Mouse (Mus musculus): ENCODE measurements around the gene Lgals2.

The Lgals2 gene

DNA sequence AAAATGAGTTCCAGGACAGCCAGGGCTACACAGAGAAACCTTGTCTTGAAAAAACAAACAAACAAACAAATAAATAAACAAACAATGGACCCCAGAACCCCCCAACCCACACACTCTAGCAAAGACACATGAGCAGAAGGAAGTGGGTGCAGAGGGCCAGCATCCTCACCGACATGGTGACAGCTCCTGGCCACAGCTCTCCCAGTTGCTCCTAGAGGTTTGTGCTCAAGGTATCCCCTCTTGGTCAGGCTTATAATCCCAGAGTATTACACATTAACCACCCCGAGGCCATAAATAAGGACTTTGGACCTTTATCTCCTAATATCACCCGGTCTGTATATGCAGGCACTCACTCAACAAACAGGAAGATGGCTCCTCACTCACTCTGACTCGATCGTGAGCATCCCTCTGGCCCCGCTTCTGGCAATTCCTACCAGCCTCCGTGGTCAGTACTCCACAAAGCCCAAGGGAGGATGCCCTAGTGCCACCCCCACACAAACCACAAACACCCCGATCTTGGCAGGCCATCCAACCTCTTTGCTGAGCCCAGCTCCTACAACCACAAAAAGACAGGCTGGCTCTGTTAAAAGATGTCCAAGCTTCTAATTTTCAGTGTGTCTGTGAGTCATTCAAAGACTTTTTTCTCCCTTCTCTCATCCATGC is at the start of gene Lgals2:
Gene Lgals2 (minus strand): TSS at position 227 of the 663 bp plus-strand sequence.
- in situ Hi-C loops (cut with MboI, MseI), result no loop called here

DNA sequence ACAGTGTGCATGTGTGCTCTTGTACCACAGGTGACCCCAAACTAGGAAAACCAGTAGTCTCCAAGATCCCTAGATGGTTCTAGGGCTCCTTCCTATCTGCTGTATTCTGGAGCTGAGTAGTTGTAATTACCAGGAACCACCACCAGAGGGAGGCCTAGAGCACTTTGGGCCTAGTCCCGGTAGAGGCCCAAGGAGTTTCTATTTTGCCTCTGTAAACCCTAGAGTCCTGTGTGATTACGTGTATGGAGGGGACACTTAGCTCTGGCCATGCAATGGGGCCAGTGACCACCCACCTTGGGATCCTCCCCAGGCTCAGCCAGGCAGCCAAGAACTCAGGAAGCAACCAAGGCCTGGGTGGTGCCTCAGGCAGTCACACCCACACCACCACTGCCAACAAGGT is 47.9 kb upstream of the Lgals2 start:
- in situ Hi-C loops (cut with MboI, MseI), result no loop called here

- in situ Hi-C loops (cut with MboI, MseI), result no loop called here
These were observed 46.1 kb upstream of the Lgals2 start for GRCm38 (mm10) chr15:78901422-78901789.

- in situ Hi-C loops (cut with MboI, MseI), result no loop called here
These were observed 45.5 kb upstream of the Lgals2 start for GRCm38 (mm10) chr15:78900585-78901421.

DNA sequence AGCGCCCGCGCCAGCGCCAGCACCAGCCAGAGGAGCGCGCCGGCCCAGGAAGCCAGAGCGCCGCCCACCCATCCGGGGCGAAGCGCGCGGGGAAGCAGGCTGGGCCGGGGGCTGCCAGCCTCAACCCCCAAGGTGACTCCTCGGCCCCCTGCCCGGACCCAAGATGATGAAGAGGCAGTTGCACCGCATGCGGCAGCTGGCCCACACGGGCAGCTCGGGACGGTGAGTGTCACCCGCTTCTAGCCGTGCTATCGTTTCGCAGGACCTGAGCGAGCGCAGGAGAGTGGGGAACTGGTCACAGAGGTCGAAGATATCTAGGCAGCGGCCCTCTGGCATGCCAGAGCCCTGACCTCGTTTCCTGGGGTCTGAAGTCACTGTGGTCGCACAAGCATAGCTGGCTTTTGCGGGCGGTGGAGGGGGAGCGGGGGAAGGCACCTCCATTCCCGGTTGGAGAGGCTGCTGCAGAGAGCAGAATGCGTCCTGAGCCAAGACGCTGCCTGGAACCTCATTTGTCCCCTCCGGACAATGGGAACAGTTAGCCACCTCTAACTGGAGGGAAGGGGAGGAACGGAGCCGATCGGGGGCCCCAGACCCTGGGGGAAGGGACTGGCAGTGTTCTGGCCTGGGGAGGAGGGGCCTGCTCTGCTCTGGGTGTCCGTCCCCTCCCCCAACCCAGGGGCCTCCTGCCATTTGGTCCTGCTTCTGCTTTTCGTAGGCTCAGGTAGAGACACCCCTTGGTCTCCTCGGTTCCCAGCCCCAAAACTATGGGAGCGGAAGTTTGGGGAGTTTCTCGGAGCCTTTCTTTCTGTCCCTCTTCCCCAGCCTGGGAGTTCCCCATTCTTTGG is 44.6 kb upstream of the Lgals2 start, which contains the start of gene Sh3bp1:
Gene Sh3bp1 (plus strand): TSS at position 29 of the 845 bp plus-strand sequence.
- in situ Hi-C loops (cut with MboI, MseI), result loop anchor here (25.0 kb wide), 1 partner anchor 1113 kb away; no protein-coding TSS in a partner anchor

DNA sequence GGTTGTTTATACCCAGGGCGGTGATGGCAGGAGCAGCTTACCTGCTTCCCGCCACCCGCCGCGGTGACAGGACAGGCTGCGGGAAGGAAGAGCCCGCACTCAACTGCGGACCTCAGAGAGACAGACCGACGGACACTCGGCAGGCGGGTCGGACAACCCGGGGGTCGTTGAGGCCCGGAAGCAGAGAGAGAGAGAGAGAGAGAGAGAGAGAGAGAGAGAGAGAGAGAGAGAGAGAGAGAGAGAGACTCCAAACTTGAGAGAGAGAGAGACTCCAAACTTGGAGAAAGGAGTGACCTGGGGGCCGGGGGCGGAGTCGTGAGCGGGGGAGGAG is 44.0 kb upstream of the Lgals2 start, which contains the start of gene Gm49510:
Gene Gm49510 (plus strand): TSS at position 259 of the 331 bp plus-strand sequence.
- in situ Hi-C loops (cut with MboI, MseI), result loop anchor here (25.0 kb wide), 1 partner anchor 1112 kb away; no protein-coding TSS in a partner anchor

DNA sequence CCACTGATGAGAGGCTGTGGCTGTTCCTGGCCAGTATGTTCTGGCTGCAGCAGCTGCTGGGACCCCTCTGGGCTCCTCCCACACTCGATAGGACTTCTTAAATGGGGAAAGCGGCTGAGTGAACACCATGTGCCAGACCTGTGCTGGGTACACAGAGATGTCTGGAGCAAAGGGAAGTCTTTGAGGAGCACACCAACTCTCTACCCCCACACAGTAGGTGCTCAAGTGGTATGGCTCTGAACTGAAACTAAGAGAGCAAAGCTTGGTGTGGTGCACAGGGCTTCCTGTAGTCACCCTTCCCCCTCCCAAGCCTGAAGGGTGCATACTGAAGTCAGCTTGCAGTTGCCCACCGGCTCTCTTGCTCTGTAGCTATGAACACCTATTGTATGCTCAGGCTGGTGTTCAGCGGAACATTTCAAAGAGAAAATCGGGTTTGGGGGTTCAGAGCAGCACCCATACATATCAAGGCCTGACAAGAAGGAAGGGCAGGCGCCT is 43.2 kb upstream of the Lgals2 start:
- in situ Hi-C loops (cut with MboI, MseI), result loop anchor here (25.0 kb wide), 1 partner anchor 1111 kb away; no protein-coding TSS in a partner anchor

DNA sequence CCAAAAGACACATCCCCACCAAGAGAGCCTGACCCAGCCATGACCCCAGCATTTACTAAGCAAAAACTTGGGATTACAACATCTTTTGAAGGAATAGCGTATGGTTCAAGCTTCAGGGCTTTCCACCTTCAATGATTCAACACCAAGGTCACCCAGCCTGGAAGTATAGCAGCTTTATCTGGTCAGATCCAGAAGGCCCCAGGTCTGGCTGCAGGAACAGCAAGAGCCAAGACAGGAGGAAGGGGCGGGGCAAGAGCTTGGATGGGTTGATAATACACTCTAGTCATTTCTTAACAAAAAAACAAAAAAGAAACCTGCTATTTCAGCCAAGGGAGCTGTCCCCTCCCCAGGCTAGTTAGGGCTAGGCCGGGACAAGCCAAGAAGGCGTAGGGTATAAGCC is 42.2 kb upstream of the Lgals2 start:
- in situ Hi-C loops (cut with MboI, MseI), result loop anchor here (25.0 kb wide), 1 partner anchor 1110 kb away; no protein-coding TSS in a partner anchor

DNA sequence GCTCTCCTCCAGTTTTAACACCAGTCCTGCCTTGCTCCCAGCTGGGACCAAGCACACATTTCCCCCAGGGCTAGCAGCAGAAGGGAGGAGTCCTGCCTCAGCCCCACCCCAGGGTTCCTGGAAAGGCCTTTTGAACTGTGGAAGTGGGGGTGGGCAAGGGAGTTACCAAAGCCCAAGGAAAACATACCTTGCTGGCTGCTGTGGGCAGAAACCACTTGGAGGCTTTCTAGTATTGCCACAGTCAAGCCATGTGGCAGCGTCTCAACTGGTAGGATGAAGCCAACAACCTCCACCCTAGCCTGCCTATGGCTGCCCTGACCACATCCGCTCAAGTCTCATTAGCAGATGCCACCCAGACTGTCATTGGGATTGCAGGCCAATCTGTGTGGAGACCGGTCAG is 40.8 kb upstream of the Lgals2 start:
- in situ Hi-C loops (cut with MboI, MseI), result loop anchor here (25.0 kb wide), 1 partner anchor 1109 kb away; no protein-coding TSS in a partner anchor

GRCm38 (mm10) chr15:78895741-78896140 is 40.4 kb upstream of the Lgals2 start:
- in situ Hi-C loops (cut with MboI, MseI), result loop anchor here (25.0 kb wide), 1 partner anchor 1108 kb away; no protein-coding TSS in a partner anchor

GRCm38 (mm10) chr15:78894726-78895125 is 39.4 kb upstream of the Lgals2 start:
- in situ Hi-C loops (cut with MboI, MseI), result loop anchor here (25.0 kb wide), 1 partner anchor 1107 kb away; no protein-coding TSS in a partner anchor

- in situ Hi-C loops (cut with MboI, MseI), result loop anchor here (25.0 kb wide), 1 partner anchor 1105 kb away; no protein-coding TSS in a partner anchor
These were observed 37.1 kb upstream of the Lgals2 start for GRCm38 (mm10) chr15:78892440-78892839.

DNA sequence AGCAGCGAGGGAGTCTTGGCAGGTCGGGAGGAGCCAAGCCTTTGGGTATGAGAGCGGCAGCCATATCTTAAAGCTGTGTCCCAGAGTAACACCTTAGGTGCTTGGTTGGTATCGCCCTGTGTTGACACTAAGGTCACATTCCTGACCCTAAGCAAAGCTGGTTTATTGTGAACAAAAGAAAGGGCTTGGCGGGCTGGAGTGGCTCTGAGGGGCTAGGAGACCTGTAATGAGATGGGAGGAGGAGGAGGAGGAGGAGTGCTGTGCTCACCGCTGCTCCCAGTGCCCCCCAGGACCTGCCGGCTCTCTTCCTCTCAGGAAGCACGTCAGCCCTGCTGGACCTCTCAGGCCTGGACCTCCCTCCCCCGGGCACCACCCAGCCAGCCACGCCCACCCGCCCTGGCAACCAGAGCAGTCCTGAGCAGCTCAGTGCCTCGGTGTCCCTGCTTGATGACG is 34.1 kb upstream of the Lgals2 start:
- in situ Hi-C loops (cut with MboI, MseI), result loop anchor here (25.0 kb wide), 1 partner anchor 1102 kb away; no protein-coding TSS in a partner anchor

GRCm38 (mm10) chr15:78881828-78882227 is 26.5 kb upstream of the Lgals2 start:
- in situ Hi-C loops (cut with MboI, MseI), result loop anchor here (25.0 kb wide), 1 partner anchor 1095 kb away; no protein-coding TSS in a partner anchor

- in situ Hi-C loops (cut with MboI, MseI), result loop anchor here (25.0 kb wide), 1 partner anchor 1093 kb away; no protein-coding TSS in a partner anchor
These were observed 25.1 kb upstream of the Lgals2 start for GRCm38 (mm10) chr15:78880432-78880831.

DNA sequence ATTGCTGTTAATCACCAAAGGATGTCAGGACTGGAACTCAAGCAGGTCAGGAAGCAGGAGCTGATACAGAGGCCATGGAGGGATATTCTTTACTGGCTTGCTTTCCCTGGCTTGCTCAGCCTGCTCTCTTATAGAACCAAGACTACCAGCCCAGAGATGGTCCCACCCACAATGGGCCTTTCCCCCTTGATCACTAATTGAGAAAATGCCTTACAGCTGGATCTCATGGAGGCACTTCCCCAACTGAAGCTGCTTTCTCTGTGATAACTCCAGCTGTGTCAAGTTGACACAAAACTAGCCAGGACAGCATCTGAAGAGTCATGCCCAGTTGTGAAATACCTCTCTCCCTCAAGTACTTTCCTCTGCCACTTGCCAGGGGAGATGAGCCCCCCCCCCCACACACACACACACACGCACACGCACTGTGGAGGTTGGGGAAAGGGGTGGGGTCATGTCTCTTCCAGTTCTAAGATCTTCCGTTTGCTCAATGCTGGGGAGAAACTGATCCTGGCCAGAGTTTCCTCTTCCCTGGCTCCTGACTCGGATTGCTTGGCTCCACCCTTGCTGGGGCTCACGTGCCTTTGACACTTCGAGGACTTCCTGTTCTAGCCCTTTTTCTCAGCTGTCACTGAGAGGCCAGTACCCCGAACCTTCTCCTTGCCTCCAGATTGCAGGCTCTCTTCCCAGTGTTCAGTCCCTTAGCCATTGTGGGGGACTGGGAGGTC is 23.6 kb upstream of the Lgals2 start:
- in situ Hi-C loops (cut with MboI, MseI), result loop anchor here (25.0 kb wide), 1 partner anchor 1092 kb away; no protein-coding TSS in a partner anchor

DNA sequence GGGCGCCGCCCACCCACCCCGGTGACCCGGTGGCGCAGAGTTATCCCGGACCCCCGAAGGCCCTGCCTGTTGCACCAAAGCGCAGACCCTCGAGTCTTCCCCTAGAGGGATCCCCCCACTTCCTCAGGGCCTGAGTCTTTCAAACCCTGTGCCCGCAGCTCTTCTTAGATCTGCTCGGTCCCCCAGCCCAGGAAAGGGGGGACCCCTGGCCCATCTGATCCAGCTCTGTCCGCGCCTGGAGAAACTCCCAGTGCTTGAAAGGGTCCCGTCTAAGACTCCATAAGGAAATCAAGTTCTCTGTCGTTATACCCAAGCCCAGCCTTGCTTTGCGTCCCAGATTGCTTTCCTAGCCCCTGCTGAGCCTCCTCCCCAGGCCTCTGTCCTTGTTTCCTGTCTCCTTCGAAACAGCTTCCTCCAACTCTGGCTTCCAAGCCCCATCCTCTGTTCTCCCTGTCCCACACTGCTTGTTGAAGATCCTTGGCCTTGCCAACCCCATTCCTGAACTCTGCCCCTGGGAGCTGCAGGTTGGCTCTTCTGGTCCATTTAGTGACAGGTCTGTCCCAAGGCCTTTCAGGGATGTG is 22.6 kb upstream of the Lgals2 start:
- in situ Hi-C loops (cut with MboI, MseI), result loop anchor here (25.0 kb wide), 1 partner anchor 1091 kb away; no protein-coding TSS in a partner anchor

DNA sequence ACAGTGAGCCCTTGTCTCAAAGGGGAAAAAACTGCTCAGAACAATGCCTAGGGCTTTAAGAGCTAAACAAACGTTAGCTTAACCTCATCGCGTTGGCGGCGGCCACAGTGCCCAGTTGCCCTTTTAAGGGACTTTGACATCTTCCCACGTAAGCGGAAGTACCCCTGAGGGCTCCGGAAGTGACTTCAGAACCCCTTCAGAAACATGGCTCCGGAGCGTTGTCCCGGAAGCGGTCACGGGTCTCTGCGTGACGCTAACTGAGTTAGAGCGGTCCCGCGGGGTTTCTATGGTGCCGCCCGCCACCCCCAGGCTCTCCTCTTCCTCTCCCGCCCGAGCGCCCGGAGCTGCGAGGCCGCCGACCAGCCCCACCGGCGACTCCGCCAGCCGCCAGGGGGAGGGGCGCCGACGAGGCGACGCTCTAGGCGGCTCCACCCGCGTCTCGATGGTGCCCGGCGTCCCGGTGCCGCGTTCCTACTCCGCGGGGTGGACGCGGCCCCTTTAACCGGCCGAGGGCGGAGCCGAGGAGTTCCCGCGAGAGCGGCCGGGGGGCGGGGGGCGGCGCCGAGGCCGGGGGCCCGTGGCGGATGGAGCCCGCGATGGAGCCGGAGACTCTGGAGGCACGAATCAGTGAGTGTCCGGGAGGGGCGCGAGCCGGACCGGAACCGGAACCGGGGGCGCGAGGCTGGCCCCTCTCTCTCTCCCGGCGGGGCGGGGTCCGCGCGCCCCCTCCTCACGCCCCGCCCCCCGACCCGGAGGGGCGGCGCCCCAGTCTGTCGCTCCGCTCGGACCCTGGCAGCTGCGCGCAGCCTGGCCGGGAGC is 21.9 kb upstream of the Lgals2 start, which contains the start of gene Gga1:
Gene Gga1 (plus strand): TSS at position 200 of the 819 bp plus-strand sequence.
- in situ Hi-C loops (cut with MboI, MseI), result loop anchor here (25.0 kb wide), 1 partner anchor 1090 kb away; no protein-coding TSS in a partner anchor

Measured in regulatory T cell (primary cell).